In genomic region chr13:100156624-100157023, GRCm38 (mm10) we compare ENCODE assay signal across 20 mouse cellular contexts.
"Had no signal": no experiment of that assay in that cellular context is flagged by ENCODE, and none has a peak within 500 bp of the region (broad histone marks: within the 10 kb centered on the region; RNA-seq: fewer than 3 reads in every experiment).

No protein-coding gene starts in this region.

- H3K27ac ChIP-seq: kidney, postnatal 0 days; layer of hippocampus, adult 2 months; limb, embryonic 10.5 days; limb, embryonic 13.5 days; liver, embryonic 13.5 days; neural tube, embryonic 12.5 days; neural tube, embryonic 15.5 days; stomach, embryonic 15.5 days had no signal

- H3K4me3 ChIP-seq: layer of hippocampus, adult 2 months; limb, embryonic 10.5 days; limb, embryonic 13.5 days; liver, embryonic 13.5 days; neural tube, embryonic 12.5 days; neural tube, embryonic 15.5 days; stomach, embryonic 15.5 days had no signal

- DNase-seq: kidney, adult 2 months; kidney, postnatal 25 days; layer of hippocampus, adult 9-11 months; liver; liver, embryonic 13.5 days; lung, embryonic 14.5 days; midbrain, embryonic 14.5 days; retina, postnatal 1 day; right cerebral cortex, postnatal 25 days; spleen, adult 18-20 months; thymus, postnatal 25 days had no signal

- ATAC-seq: intestine, postnatal 0 days; lung, postnatal 0 days had no signal
